Mouse (Mus musculus): ENCODE measurements at regions not wholly inside any gene's neighbourhood (a gene's known extent, or its start where the extent isn't known, plus 50 kb on each side); places are given as distances from the start of the nearest gene placed in this dataset.

- 69% methylated on average over 6 of the region's 6 CpGs for WGBS
- no peak for ATAC-seq (ENCODE audit: low read depth)
These were observed 345.2 kb upstream of the Robo2 start for GRCm38 (mm10) chr16:74756720-74757345.

GRCm38 (mm10) chr16:74750900-74751299, 339.3 kb upstream of the Robo2 start:
- ATAC-seq (ENCODE audit: low read depth) = no peak
- H3K36me3 ChIP-seq (ENCODE audit: control insufficient read depth, insufficient read depth, low read length) = no peaks in the 10 kb centered on the region
- H3K9ac ChIP-seq (replicated peaks; ENCODE audit: low read depth, low read length) = no peak overlapping the region
- H3K27me3 ChIP-seq (ENCODE audit: control insufficient read depth, insufficient read depth, low read length) = no peaks in the 10 kb centered on the region
- 19% methylated on average over 3 of the region's 3 CpGs for WGBS
- no peak overlapping the region for H3K4me2 ChIP-seq (ENCODE audit: low read depth, low read length)
- H3K4me1 ChIP-seq (ENCODE audit: control insufficient read depth, insufficient read depth, low read length) = no peaks in the 10 kb centered on the region
- no peak overlapping the region for H3K4me3 ChIP-seq (ENCODE audit: low read depth, low read length)
- H3K27ac ChIP-seq (ENCODE audit: low read depth, low read length) = no peak overlapping the region
- H3K9me3 ChIP-seq (ENCODE audit: control insufficient read depth, low read length) = no peaks in the 10 kb centered on the region

More at GRCm38 (mm10) chr16:74756720-74757345, 345.2 kb upstream of the Robo2 start:
- Histone ChIP-seq H3K4me1 (ENCODE audit: control insufficient read depth, insufficient read depth, low read length) (no peaks in the 10 kb centered on the region), H3K27me3 (ENCODE audit: control insufficient read depth, insufficient read depth, low read length) (no peaks in the 10 kb centered on the region), H3K27ac (ENCODE audit: low read depth, low read length) (no peak overlapping the region), H3K36me3 (ENCODE audit: control insufficient read depth, insufficient read depth, low read length) (no peaks in the 10 kb centered on the region), H3K4me2 (ENCODE audit: low read depth, low read length) (no peak overlapping the region), H3K9me3 (ENCODE audit: control insufficient read depth, low read length) (no peaks in the 10 kb centered on the region), H3K4me3 (ENCODE audit: low read depth, low read length) (no peak overlapping the region), H3K9ac (replicated peaks; ENCODE audit: low read depth, low read length) (no peak overlapping the region)

GRCm38 (mm10) chr16:74749006-74749405, 337.4 kb upstream of the Robo2 start:
- Histone ChIP-seq H3K4me1 (ENCODE audit: control insufficient read depth, insufficient read depth, low read length) (no peaks in the 10 kb centered on the region), H3K36me3 (ENCODE audit: control insufficient read depth, insufficient read depth, low read length) (no peaks in the 10 kb centered on the region), H3K4me2 (ENCODE audit: low read depth, low read length) (no peak overlapping the region), H3K27ac (ENCODE audit: low read depth, low read length) (no peak overlapping the region), H3K9ac (replicated peaks; ENCODE audit: low read depth, low read length) (no peak overlapping the region), H3K27me3 (ENCODE audit: control insufficient read depth, insufficient read depth, low read length) (no peaks in the 10 kb centered on the region), H3K4me3 (ENCODE audit: low read depth, low read length) (no peak overlapping the region), H3K9me3 (ENCODE audit: control insufficient read depth, low read length) (no peaks in the 10 kb centered on the region)
- ATAC-seq (ENCODE audit: low read depth) = no peak

- H3K36me3 ChIP-seq (ENCODE audit: control insufficient read depth, insufficient read depth, low read length) = no peaks in the 10 kb centered on the region
- no peak overlapping the region for H3K4me2 ChIP-seq (ENCODE audit: low read depth, low read length)
- WGBS = 55% methylated on average over 3 of the region's 3 CpGs
- no peaks in the 10 kb centered on the region for H3K4me1 ChIP-seq (ENCODE audit: control insufficient read depth, insufficient read depth, low read length)
- H3K9ac ChIP-seq (replicated peaks; ENCODE audit: low read depth, low read length) = no peak overlapping the region
- no peak for ATAC-seq (ENCODE audit: low read depth)
- H3K27me3 ChIP-seq (ENCODE audit: control insufficient read depth, insufficient read depth, low read length) = no peaks in the 10 kb centered on the region
- H3K4me3 ChIP-seq (ENCODE audit: low read depth, low read length) = no peak overlapping the region
- no peaks in the 10 kb centered on the region for H3K9me3 ChIP-seq (ENCODE audit: control insufficient read depth, low read length)
- no peak overlapping the region for H3K27ac ChIP-seq (ENCODE audit: low read depth, low read length)
These were observed 331.9 kb upstream of the Robo2 start for GRCm38 (mm10) chr16:74743512-74743911.

- WGBS = 77% methylated on average over 12 of the region's 12 CpGs
- no peak for ATAC-seq (ENCODE audit: low read depth)
- Histone ChIP-seq H3K27me3 (ENCODE audit: control insufficient read depth, insufficient read depth, low read length) (no peaks in the 10 kb centered on the region), H3K4me2 (ENCODE audit: low read depth, low read length) (no peak overlapping the region), H3K27ac (ENCODE audit: low read depth, low read length) (no peak overlapping the region), H3K4me3 (ENCODE audit: low read depth, low read length) (no peak overlapping the region), H3K4me1 (ENCODE audit: control insufficient read depth, insufficient read depth, low read length) (no peaks in the 10 kb centered on the region), H3K9me3 (ENCODE audit: control insufficient read depth, low read length) (no peaks in the 10 kb centered on the region), H3K36me3 (ENCODE audit: control insufficient read depth, insufficient read depth, low read length) (no peaks in the 10 kb centered on the region), H3K9ac (replicated peaks; ENCODE audit: low read depth, low read length) (no peak overlapping the region)
These were observed 327.8 kb upstream of the Robo2 start for GRCm38 (mm10) chr16:74739194-74740135.

GRCm38 (mm10) chr16:74732940-74733776, 321.5 kb upstream of the Robo2 start:
- Histone ChIP-seq H3K36me3 (ENCODE audit: control insufficient read depth, insufficient read depth, low read length) (no peaks in the 10 kb centered on the region), H3K9ac (replicated peaks; ENCODE audit: low read depth, low read length) (no peak overlapping the region), H3K27me3 (ENCODE audit: control insufficient read depth, insufficient read depth, low read length) (no peaks in the 10 kb centered on the region), H3K4me1 (ENCODE audit: control insufficient read depth, insufficient read depth, low read length) (no peaks in the 10 kb centered on the region), H3K4me3 (ENCODE audit: low read depth, low read length) (no peak overlapping the region), H3K9me3 (ENCODE audit: control insufficient read depth, low read length) (no peaks in the 10 kb centered on the region), H3K27ac (ENCODE audit: low read depth, low read length) (no peak overlapping the region), H3K4me2 (ENCODE audit: low read depth, low read length) (no peak overlapping the region)
- no peak for ATAC-seq (ENCODE audit: low read depth)
- 74% methylated on average over 9 of the region's 9 CpGs for WGBS

- ATAC-seq (ENCODE audit: low read depth) = no peak
- WGBS = 92% methylated on average over 3 of the region's 3 CpGs
- no peak overlapping the region for H3K4me2 ChIP-seq (ENCODE audit: low read depth, low read length)
- no peaks in the 10 kb centered on the region for H3K9me3 ChIP-seq (ENCODE audit: control insufficient read depth, low read length)
- H3K4me1 ChIP-seq (ENCODE audit: control insufficient read depth, insufficient read depth, low read length) = no peaks in the 10 kb centered on the region
- no peaks in the 10 kb centered on the region for H3K36me3 ChIP-seq (ENCODE audit: control insufficient read depth, insufficient read depth, low read length)
- no peak overlapping the region for H3K4me3 ChIP-seq (ENCODE audit: low read depth, low read length)
- H3K27ac ChIP-seq (ENCODE audit: low read depth, low read length) = no peak overlapping the region
- no peak overlapping the region for H3K9ac ChIP-seq (replicated peaks; ENCODE audit: low read depth, low read length)
- no peaks in the 10 kb centered on the region for H3K27me3 ChIP-seq (ENCODE audit: control insufficient read depth, insufficient read depth, low read length)
These were observed 318.7 kb upstream of the Robo2 start for GRCm38 (mm10) chr16:74730169-74730794.

- no peak overlapping the region for H3K9ac ChIP-seq (replicated peaks; ENCODE audit: low read depth, low read length)
- H3K27me3 ChIP-seq (ENCODE audit: control insufficient read depth, insufficient read depth, low read length) = no peaks in the 10 kb centered on the region
- no peaks in the 10 kb centered on the region for H3K36me3 ChIP-seq (ENCODE audit: control insufficient read depth, insufficient read depth, low read length)
- H3K9me3 ChIP-seq (ENCODE audit: control insufficient read depth, low read length) = no peaks in the 10 kb centered on the region
- no peaks in the 10 kb centered on the region for H3K4me1 ChIP-seq (ENCODE audit: control insufficient read depth, insufficient read depth, low read length)
- ATAC-seq (ENCODE audit: low read depth) = no peak
- H3K4me3 ChIP-seq (ENCODE audit: low read depth, low read length) = no peak overlapping the region
- 19% methylated on average over 1 of the region's 1 CpGs for WGBS
- H3K27ac ChIP-seq (ENCODE audit: low read depth, low read length) = no peak overlapping the region
- no peak overlapping the region for H3K4me2 ChIP-seq (ENCODE audit: low read depth, low read length)
These were observed 311.6 kb upstream of the Robo2 start for GRCm38 (mm10) chr16:74723217-74723616.

All from neural tube, embryonic 14.5 days (tissue).